Comparison of ENCODE assay signal across 13 mouse cellular contexts in genomic region chr4:101306132-101306915, GRCm38 (mm10). TPM values are rescaled to one million over a fixed set of nuclear protein-coding genes. Genes with fewer than 3 reads are reported as not detected.
DNase-seq lines count a peak whose midpoint lies in the region.
"Had no signal": no experiment of that assay in that cellular context is flagged by ENCODE, and none has a peak within 500 bp of the region (broad histone marks: within the 10 kb centered on the region; RNA-seq: fewer than 3 reads in every experiment).

No protein-coding gene starts in this region.

- peak; percentile 15 for DNase-seq in embryo, embryonic 10.5 days (ENCODE audit: low spot score)
- DNase-seq in embryo, embryonic 11 days = no peak
- DNase-seq in layer of hippocampus, adult 11-12 months (ENCODE audit: low spot score) = peak; percentile 17
- no peak for DNase-seq in layer of hippocampus, postnatal 36 days
- DNase-seq in 3T3-L1 (ENCODE audit: low read depth, low spot score) = peak; percentile 80
- peak; percentile 15 to 35 for DNase-seq in layer of hippocampus, postnatal 14 days (ENCODE audit: low spot score in 2 of 2)
- DNase-seq in testis, postnatal 14 days (ENCODE audit: low spot score) = no peak
- DNase-seq in gastrocnemius, adult 8-10 months (ENCODE audit: low spot score in 2 of 2) = no peak
- DNase-seq: cerebellum, adult 8-10 months; gastrocnemius, postnatal 36 days; kidney, postnatal 10 days; lung, postnatal 36 days; retina, postnatal 1 day had no signal

RNA-seq across cellular contexts. Expression of gene Jak1, which starts 41.2 kb away (rescaled TPM):
- 100 to 1,000 TPM; 123 to 126 TPM for total RNA-seq in layer of hippocampus, postnatal 36 days (2021)
- 100 to 1,000 TPM; 105 to 108 TPM for total RNA-seq in layer of hippocampus, postnatal 14 days (2021)
- 100 to 1,000 TPM in 3 of 4 experiments, 10 to 100 TPM in 1; 92.6 to 112 (median 104) TPM for total RNA-seq in gastrocnemius, adult 8-10 months (2022)

Comparison
In these comparisons a context has a peak if more than half of its experiments do, and no peak if none do; other contexts are left out.
1. DNase-seq: peak in embryo, embryonic 10.5 days (single experiment), layer of hippocampus, adult 11-12 months (single experiment), 3T3-L1 (single experiment) and layer of hippocampus, postnatal 14 days (2 of 2); none in embryo, embryonic 11 days (single experiment), layer of hippocampus, postnatal 36 days (0 of 2), testis, postnatal 14 days (single experiment) and gastrocnemius, adult 8-10 months (0 of 2).